Mouse (Mus musculus): ENCODE results near the gene Acot11. TPM values are rescaled to one million over a fixed set of nuclear protein-coding genes. Genes with fewer than 3 reads are reported as not detected.
"Not testable (repeated sequence)": the region's sequence is repeated elsewhere in the genome, so short reads cannot be mapped to it uniquely, and the experiment has no call there.

The Acot11 gene
- polyA plus RNA-seq, 1 experiment from 2014 or later = 2.8 TPM

DNA sequence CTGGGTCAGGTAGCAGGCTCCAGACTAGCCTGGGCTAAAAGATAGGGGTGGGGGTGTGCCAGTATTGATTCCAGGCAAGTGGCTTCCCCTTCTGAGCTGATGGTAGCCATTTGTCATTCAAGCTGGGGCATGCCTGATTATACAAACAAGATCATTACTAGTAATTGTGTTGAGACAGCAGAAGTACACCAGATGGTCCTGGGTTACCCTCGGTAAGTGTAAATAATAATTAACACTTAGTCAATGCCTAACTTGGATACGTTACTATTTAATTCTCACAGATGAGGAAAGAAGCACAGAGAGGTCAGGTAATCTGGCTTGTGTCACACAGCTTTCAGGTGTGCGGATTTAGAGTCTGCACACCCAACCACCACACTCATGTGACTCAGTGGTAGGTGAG lies 66.9 kb downstream of the Acot11 start:
- Histone ChIP-seq H3K36me3 (ENCODE audit: control insufficient read depth, insufficient read depth, low read length) (no peaks in the 10 kb centered on the region), H3K4me3 (ENCODE audit: low read depth, low read length) (no peak overlapping the region), H3K4me1 (replicated peaks; ENCODE audit: control insufficient read depth, insufficient read depth) (no peaks in the 10 kb centered on the region), H3K9me3 (ENCODE audit: control insufficient read depth, low read length) (no peaks in the 10 kb centered on the region), H3K9ac (ENCODE audit: low read length) (no peak overlapping the region), H3K4me2 (replicated peaks; ENCODE audit: low read depth) (no peak overlapping the region), H3K27me3 (ENCODE audit: control insufficient read depth, insufficient read depth, low read length) (no peaks in the 10 kb centered on the region), H3K27ac (replicated peaks) (no peak overlapping the region)
- ATAC-seq (ENCODE audit: low FRiP score, low TSS enrichment) = no peak
- 46% methylated on average over 3 of the region's 3 CpGs for WGBS
- TF ChIP-seq CTCF (IDR thresholded peaks at IDR 0.05; ENCODE audit: low read depth) (no peak), EP300 (optimal IDR thresholded peaks at IDR 0.05) (no peak)
- no peak for DNase-seq (ENCODE audit: low spot score)

GRCm38 (mm10) chr4:106736884-106737283 lies 67.9 kb downstream of the Acot11 start:
- H3K36me3 ChIP-seq (ENCODE audit: control insufficient read depth, insufficient read depth, low read length); H3K9ac ChIP-seq (ENCODE audit: low read length); H3K4me3 ChIP-seq (ENCODE audit: low read depth, low read length); H3K27me3 ChIP-seq (ENCODE audit: control insufficient read depth, insufficient read depth, low read length); ATAC-seq (ENCODE audit: low FRiP score, low TSS enrichment); H3K4me2 ChIP-seq (replicated peaks; ENCODE audit: low read depth); DNase-seq (ENCODE audit: low spot score); H3K9me3 ChIP-seq (ENCODE audit: control insufficient read depth, low read length); H3K27ac ChIP-seq (replicated peaks); H3K4me1 ChIP-seq (replicated peaks; ENCODE audit: control insufficient read depth, insufficient read depth): not testable (repeated sequence)
- WGBS = 85% methylated on average over 1 of the region's 1 CpGs

- no peaks in the 10 kb centered on the region for H3K27me3 ChIP-seq (ENCODE audit: control insufficient read depth, insufficient read depth, low read length)
- H3K27ac ChIP-seq (replicated peaks) = no peak within 1 kb of the TSS
- ATAC-seq (ENCODE audit: low FRiP score, low TSS enrichment) (no peak), DNase-seq (ENCODE audit: low spot score) (no peak)
- no peak for TF ChIP-seq EP300 (optimal IDR thresholded peaks at IDR 0.05)
- TF ChIP-seq CTCF (IDR thresholded peaks at IDR 0.05; ENCODE audit: low read depth) = no peak
- no peak within 1 kb of the TSS for H3K4me3 ChIP-seq (ENCODE audit: low read depth, low read length)
- no peaks in the 10 kb centered on the region for H3K4me1 ChIP-seq (replicated peaks; ENCODE audit: control insufficient read depth, insufficient read depth)
- WGBS = 38% methylated on average over 4 of the region's 4 CpGs
- no peaks in the 10 kb centered on the region for H3K36me3 ChIP-seq (ENCODE audit: control insufficient read depth, insufficient read depth, low read length)
- H3K9ac ChIP-seq (ENCODE audit: low read length) = no peak within 1 kb of the TSS
- no peaks in the 10 kb centered on the region for H3K9me3 ChIP-seq (ENCODE audit: control insufficient read depth, low read length)
- H3K4me2 ChIP-seq (replicated peaks; ENCODE audit: low read depth) = no peak within 1 kb of the TSS
Observed at GRCm38 (mm10) chr4:106733636-106734035, 71.2 kb downstream of the Acot11 start, which contains the start of gene Fam151a. Gene Fam151a, plus strand, starts transcription at chr4:106733889.

- Histone ChIP-seq H3K4me2 (replicated peaks; ENCODE audit: low read depth) (no peak within 1 kb of the TSS), H3K36me3 (ENCODE audit: control insufficient read depth, insufficient read depth, low read length) (no peaks in the 10 kb centered on the region), H3K4me1 (replicated peaks; ENCODE audit: control insufficient read depth, insufficient read depth) (no peaks in the 10 kb centered on the region), H3K9ac (ENCODE audit: low read length) (no peak within 1 kb of the TSS), H3K4me3 (ENCODE audit: low read depth, low read length) (no peak within 1 kb of the TSS), H3K9me3 (ENCODE audit: control insufficient read depth, low read length) (no peaks in the 10 kb centered on the region), H3K27me3 (ENCODE audit: control insufficient read depth, insufficient read depth, low read length) (no peaks in the 10 kb centered on the region), H3K27ac (replicated peaks) (no peak within 1 kb of the TSS)
- 57% methylated on average over 7 of the region's 7 CpGs for WGBS
- no peak for DNase-seq (ENCODE audit: low spot score)
- 0 out of 2 replicates have a peak, but pooled peaks have one; percentile 3 for TF ChIP-seq CTCF (IDR thresholded peaks at IDR 0.05; ENCODE audit: low read depth)
- TF ChIP-seq EP300 (optimal IDR thresholded peaks at IDR 0.05) = no peak
- no peak for ATAC-seq (ENCODE audit: low FRiP score, low TSS enrichment)
Observed at GRCm38 (mm10) chr4:106730814-106731213, 74.0 kb downstream of the Acot11 start, which contains the start of gene Mroh7. Gene Mroh7, minus strand, starts transcription at chr4:106730925.

- ATAC-seq (ENCODE audit: low FRiP score, low TSS enrichment) = no peak
Observed at GRCm38 (mm10) chr4:106720631-106721030, 84.2 kb downstream of the Acot11 start.

GRCm38 (mm10) chr4:106713622-106714021 lies 91.2 kb downstream of the Acot11 start:
- WGBS = 83% methylated on average over 6 of the region's 6 CpGs
- Histone ChIP-seq H3K27me3 (ENCODE audit: control insufficient read depth, insufficient read depth, low read length) (no peaks in the 10 kb centered on the region), H3K4me3 (ENCODE audit: low read depth, low read length) (no peak overlapping the region), H3K4me2 (replicated peaks; ENCODE audit: low read depth) (no peak overlapping the region), H3K9ac (ENCODE audit: low read length) (no peak overlapping the region), H3K9me3 (ENCODE audit: control insufficient read depth, low read length) (no peaks in the 10 kb centered on the region), H3K4me1 (replicated peaks; ENCODE audit: control insufficient read depth, insufficient read depth) (no peaks in the 10 kb centered on the region), H3K36me3 (ENCODE audit: control insufficient read depth, insufficient read depth, low read length) (no peaks in the 10 kb centered on the region), H3K27ac (replicated peaks) (no peak overlapping the region)
- DNase-seq (ENCODE audit: low spot score) = no peak
- no peak for ATAC-seq (ENCODE audit: low FRiP score, low TSS enrichment)
- no peak for TF ChIP-seq EP300 (optimal IDR thresholded peaks at IDR 0.05)
- no peak for TF ChIP-seq CTCF (IDR thresholded peaks at IDR 0.05; ENCODE audit: low read depth)

More at GRCm38 (mm10) chr4:106720631-106721030, 84.2 kb downstream of the Acot11 start:
- Histone ChIP-seq H3K9ac (ENCODE audit: low read length) (no peak overlapping the region), H3K4me1 (replicated peaks; ENCODE audit: control insufficient read depth, insufficient read depth) (no peaks in the 10 kb centered on the region), H3K27ac (replicated peaks) (no peak overlapping the region), H3K36me3 (ENCODE audit: control insufficient read depth, insufficient read depth, low read length) (no peaks in the 10 kb centered on the region), H3K4me3 (ENCODE audit: low read depth, low read length) (no peak overlapping the region), H3K4me2 (replicated peaks; ENCODE audit: low read depth) (no peak overlapping the region), H3K27me3 (ENCODE audit: control insufficient read depth, insufficient read depth, low read length) (no peaks in the 10 kb centered on the region), H3K9me3 (ENCODE audit: control insufficient read depth, low read length) (no peaks in the 10 kb centered on the region)
- DNase-seq (ENCODE audit: low spot score) = no peak
- WGBS = 57% methylated on average over 4 of the region's 4 CpGs
- TF ChIP-seq EP300 (optimal IDR thresholded peaks at IDR 0.05) (no peak), CTCF (IDR thresholded peaks at IDR 0.05; ENCODE audit: low read depth) (no peak)
